Mouse (Mus musculus) kidney, adult 2 months (tissue): ENCODE measurements at regions not wholly inside any gene's neighbourhood (a gene's known extent, or its start where the extent isn't known, plus 50 kb on each side); places are given as distances from the start of the nearest gene placed in this dataset.

Experiments
- CTCF ChIP-seq: fragments of 200-500 bp; conservative IDR thresholded peaks from 2 replicates; pipeline ENCODE4 v1.5.1; 2011; ENCODE audit warnings: low read depth, mild to moderate bottlenecking, control low read depth, low read length, moderate library complexity, mixed read lengths; ENCODE audit not compliant: insufficient read depth, insufficient read length
- POLR2A ChIP-seq: fragments of 200-500 bp; IDR thresholded peaks from one replicate; pipeline ENCODE4 v1.6.1; 2011; ENCODE audit warnings: low read depth, low read length, control low read depth

DNA sequence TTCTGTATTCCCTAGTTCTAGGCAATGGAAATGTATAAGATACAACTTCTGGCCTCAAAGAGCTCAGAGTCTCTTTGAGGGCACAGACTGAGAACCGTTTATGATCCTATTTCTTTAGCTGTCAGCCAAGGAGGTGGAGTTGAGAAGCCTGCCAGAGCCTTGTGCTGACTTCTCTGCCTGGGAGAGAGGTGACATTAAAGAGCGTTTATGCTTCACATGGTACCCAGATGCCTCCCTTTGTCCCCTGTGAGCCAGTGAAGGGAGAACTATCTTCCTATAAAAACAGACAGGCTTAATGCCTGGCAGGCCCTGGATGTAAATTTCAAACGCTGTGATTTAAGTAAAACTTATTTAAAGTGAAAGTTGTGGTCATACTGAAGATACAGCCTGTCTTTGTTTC is 657.1 kb downstream of the Gm826 start:
- TF ChIP-seq POLR2A (no peak), CTCF (no peak)
